Mouse (Mus musculus) G1E (cell line): ENCODE results near the gene Car10.

ENCODE experiments used
- CTCF ChIP-seq: IDR thresholded peaks from 2 replicates; pipeline ENCODE4 v1.5.1; 2012; ENCODE audit warnings: low read depth, low read length, inconsistent platforms, mixed read lengths
- GATA1 ChIP-seq: IDR thresholded peaks from 2 replicates; pipeline ENCODE4 v1.6.1; 2012; ENCODE audit warnings: borderline replicate concordance, low read length, inconsistent platforms, mixed read lengths

DNA sequence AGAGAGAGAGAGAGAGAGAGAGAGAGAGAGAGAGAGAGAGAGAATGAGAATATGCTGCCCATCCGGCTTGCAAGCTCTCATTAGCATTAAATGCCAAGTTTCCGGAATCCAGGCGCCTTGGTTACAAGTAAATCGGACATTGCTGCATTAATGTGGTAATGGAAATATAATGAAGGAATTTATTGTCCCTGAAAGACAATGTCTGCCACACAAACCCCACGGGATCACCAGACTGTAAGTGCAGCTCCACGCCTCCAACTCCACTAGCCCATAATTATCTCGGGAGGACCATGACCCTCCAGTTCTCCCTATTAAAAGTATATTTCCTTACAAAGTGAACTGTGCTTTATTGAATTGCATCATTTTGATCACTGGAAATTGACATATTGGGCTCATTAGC is 372.9 kb downstream of the Car10 start:
- TF ChIP-seq CTCF (no peak), GATA1 (no peak)
